Mouse (Mus musculus): Measurements from ENCODE around the gene Spocd1. TPM values are rescaled to one million over a fixed set of nuclear protein-coding genes. Genes with fewer than 3 reads are reported as not detected.
"Not testable (repeated sequence)": the region's sequence is repeated elsewhere in the genome, so short reads cannot be mapped to it uniquely, and the experiment has no call there.

Gene Spocd1
- total RNA-seq (2015; ENCODE audit: low replicate concordance) (0.36 TPM in 1 of 2 replicates, not detected in the other), total RNA-seq (2017; ENCODE audit: low replicate concordance) (not detected in 2 replicates)

- no peak for ATAC-seq (replicated peaks; ENCODE audit: low FRiP score, poor library complexity, severe bottlenecking)
Measured at GRCm38 (mm10) chr4:129928949-129929348, at the start of gene Spocd1. Gene Spocd1, plus strand, starts transcription at chr4:129929249.

DNA sequence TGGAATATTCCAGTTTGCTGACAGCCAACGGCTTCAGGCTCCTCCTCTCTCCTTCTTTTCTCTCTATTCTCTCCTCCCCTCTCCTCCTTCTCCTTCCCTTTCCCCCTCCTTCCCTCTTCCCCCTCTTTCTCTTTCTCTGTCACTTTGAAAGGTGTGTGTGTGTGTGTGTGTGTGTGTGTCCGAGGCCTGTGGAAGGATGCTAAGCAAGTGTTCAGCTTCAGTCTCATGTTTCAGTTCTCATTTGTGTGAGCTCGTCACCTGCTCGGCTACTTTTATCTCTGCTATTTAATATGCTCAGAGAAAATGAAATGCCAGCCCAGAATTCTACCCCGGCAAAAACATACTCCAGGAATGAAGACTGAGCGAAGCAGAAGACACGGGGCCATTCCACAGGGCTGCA lies 48.4 kb upstream of the Spocd1 start:
- ATAC-seq (replicated peaks; ENCODE audit: low FRiP score, poor library complexity, severe bottlenecking) = no peak

- ATAC-seq (replicated peaks; ENCODE audit: low FRiP score, poor library complexity, severe bottlenecking) = no peak
Measured at GRCm38 (mm10) chr4:129881661-129882060, 47.4 kb upstream of the Spocd1 start.

GRCm38 (mm10) chr4:129882555-129883293 lies 46.3 kb upstream of the Spocd1 start:
- ATAC-seq (replicated peaks; ENCODE audit: low FRiP score, poor library complexity, severe bottlenecking) = no peak

- 0 out of 2 replicates have a peak, but pooled peaks have one; percentile 39 for ATAC-seq (replicated peaks; ENCODE audit: low FRiP score, poor library complexity, severe bottlenecking)
Measured at GRCm38 (mm10) chr4:129884041-129884930, 44.8 kb upstream of the Spocd1 start.

- no peak for ATAC-seq (replicated peaks; ENCODE audit: low FRiP score, poor library complexity, severe bottlenecking)
Measured at GRCm38 (mm10) chr4:129889661-129890060, 39.4 kb upstream of the Spocd1 start.

DNA sequence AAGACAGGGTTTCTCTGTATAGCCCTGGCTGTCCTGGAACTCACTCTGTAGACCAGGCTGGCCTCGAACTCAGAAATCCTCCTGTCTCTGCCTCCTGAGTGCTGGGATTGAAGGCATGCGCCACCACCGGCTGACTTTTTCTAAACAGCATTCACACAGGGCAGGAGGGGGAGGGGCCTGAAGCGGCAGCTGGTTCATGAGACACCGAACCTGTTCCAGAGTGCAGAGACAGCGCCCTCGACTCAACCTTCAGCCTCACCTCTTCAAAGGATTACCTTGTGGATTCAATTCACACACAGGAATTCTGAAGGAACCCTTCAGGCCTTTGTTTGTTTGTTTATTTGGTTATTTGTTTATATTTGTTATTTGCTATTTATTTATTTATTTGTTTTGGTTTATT lies 39.0 kb upstream of the Spocd1 start:
- ATAC-seq (replicated peaks; ENCODE audit: low FRiP score, poor library complexity, severe bottlenecking) = no peak

DNA sequence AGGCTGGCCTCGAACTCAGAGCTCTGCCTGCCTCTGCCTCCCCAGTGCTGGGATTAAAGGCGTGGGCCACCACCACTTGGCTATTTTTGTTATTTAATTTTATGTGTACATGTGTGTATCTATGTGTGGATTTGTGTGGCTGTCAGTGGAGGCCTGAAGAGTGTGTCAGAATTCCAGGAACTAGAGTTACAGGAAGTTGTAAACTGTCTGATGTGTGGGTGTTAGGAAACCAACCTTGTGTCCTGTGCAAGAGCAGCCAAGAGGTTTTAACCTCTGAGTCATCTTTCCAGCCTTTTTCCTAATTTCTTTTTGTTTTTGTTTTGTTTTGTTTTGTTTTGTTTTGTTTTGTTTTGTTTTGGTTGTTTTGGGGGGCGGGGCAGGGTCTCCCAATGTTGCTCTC lies 34.2 kb upstream of the Spocd1 start:
- ATAC-seq (replicated peaks; ENCODE audit: low FRiP score, poor library complexity, severe bottlenecking) = no peak

- ATAC-seq (replicated peaks; ENCODE audit: low FRiP score, poor library complexity, severe bottlenecking) = not testable (repeated sequence)
Measured at GRCm38 (mm10) chr4:129898815-129899214, 30.2 kb upstream of the Spocd1 start.

DNA sequence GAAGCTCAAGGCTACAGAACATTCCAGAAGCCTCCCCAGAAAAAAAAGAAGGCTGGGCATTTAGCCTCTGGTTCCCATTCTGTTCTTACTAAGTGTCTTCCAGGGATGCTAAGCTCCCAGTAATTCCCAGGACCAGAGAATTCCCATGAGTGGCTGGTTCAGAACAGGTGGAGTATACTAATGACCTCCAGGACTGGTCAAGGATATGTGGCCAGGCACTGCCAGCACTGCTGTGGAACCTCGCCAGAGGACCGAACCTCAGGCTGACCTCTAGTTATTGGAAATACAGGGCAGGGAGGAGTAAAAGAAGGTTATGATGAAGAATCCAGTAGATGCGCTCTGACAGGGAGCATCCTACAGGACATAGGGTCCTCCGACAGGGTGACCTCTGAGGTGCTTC lies 26.7 kb upstream of the Spocd1 start:
- ATAC-seq (replicated peaks; ENCODE audit: low FRiP score, poor library complexity, severe bottlenecking) = 0 out of 2 replicates have a peak, but pooled peaks have one; percentile 28

GRCm38 (mm10) chr4:129903577-129903976 lies 25.5 kb upstream of the Spocd1 start:
- no peak for ATAC-seq (replicated peaks; ENCODE audit: low FRiP score, poor library complexity, severe bottlenecking)

- ATAC-seq (replicated peaks; ENCODE audit: low FRiP score, poor library complexity, severe bottlenecking) = no peak
Measured at GRCm38 (mm10) chr4:129905032-129905431, 24.0 kb upstream of the Spocd1 start.

GRCm38 (mm10) chr4:129906016-129906415 lies 23.0 kb upstream of the Spocd1 start:
- ATAC-seq (replicated peaks; ENCODE audit: low FRiP score, poor library complexity, severe bottlenecking) = no peak

DNA sequence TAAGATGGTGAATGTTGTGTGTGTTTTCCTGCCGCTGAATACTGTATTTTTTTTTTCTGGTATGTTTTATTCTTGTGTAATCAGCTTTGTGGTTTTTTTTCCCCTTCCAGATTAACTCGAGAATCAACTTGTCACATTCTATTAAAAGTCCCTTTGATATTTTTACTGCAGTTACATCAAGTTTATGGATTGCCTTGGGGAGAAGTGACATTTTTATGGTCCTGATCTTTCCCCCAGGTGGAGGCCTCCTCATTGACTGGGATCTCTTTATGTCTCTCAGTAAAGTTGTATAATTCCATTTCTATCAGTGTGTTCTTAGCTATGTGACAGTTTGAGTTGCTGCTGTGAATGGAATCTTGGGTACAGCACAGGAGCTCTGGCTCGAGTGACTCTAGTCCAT lies 20.2 kb upstream of the Spocd1 start:
- ATAC-seq (replicated peaks; ENCODE audit: low FRiP score, poor library complexity, severe bottlenecking) = no peak

DNA sequence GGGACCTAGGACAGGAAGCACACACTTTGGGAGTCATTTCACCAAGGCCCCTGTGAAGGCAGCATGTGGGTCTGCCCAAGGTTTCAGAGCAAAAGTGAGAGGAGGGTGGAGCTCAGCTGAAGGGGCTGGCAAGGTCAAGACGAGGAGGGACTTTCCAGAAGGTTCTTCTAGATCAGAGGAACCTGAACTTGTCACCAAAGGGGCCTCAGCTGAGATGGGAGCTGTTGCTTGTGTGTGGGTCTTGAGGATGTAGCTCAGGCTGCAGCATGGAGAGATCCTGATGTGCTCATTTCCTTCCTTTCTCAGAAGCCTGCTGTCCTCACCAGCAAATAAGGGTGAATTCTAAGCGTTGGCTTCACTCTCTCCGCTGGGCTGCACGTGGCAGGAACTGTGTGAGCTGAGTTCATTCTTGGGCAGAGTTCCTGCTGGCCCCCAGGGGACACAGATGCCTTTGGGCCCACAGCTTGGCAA lies 19.8 kb upstream of the Spocd1 start:
- no peak for ATAC-seq (replicated peaks; ENCODE audit: low FRiP score, poor library complexity, severe bottlenecking)

DNA sequence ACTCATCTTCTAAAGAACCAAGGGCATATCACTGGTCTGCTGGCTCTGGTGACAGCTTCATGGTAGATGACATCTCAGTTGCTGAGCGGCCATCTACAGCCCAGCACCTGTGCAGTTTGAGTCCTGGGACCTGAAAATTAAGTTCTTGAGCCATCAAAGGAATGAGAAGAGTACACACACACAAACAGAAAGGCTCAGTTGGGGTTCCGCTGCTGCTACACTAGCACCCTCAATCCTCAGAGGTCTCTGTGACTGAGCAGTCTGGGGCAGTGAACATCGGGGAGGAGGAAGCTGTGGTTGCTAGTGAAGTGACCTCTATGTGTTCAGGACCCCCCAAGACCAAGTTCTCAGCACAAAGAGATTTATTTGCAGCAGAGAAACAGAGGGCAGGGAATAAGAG lies 16.1 kb upstream of the Spocd1 start:
- ATAC-seq (replicated peaks; ENCODE audit: low FRiP score, poor library complexity, severe bottlenecking) = no peak

DNA sequence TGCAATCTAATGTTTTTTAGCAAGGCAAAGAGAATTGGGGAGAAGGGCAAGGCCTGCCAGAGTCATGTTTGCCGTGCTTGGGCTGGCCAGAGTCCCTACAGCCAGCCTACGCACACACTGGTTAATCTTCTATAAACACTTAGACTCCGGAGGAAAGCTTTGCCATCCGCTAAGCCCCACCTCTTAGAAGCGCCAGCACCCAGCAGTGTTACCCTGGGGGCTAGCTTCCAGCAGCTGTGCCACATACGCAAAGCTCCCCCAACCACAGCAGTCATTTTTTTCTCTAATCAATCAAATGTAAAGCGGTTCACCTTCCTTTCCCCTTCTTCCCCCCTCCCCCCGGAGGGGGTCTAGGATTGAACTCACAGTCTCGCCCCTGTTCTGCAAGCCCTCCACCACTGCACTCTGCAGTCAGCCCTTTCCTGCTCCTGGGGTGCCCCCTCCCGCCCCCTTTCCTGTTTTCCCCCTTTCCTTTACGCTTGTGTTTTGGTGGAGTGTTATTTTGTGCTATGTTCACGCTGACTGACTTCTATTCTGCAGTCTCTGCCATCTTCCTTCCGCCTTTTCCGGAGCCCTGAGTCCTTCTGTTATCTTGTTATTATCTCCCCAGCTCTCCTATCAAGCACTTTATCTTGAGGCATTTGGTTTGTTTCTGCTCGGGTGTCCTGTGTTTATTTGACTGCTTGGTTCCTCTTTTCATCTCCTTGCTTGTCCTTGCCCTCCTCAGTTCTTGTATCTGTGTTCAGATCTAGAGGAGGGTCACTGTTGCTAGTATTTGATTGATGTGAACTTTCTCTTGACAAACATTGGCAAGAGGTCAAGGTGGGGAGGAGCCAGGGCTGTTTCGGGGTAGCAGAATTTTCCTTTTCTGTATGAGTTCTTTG lies 15.0 kb upstream of the Spocd1 start:
- ATAC-seq (replicated peaks; ENCODE audit: low FRiP score, poor library complexity, severe bottlenecking) = no peak

DNA sequence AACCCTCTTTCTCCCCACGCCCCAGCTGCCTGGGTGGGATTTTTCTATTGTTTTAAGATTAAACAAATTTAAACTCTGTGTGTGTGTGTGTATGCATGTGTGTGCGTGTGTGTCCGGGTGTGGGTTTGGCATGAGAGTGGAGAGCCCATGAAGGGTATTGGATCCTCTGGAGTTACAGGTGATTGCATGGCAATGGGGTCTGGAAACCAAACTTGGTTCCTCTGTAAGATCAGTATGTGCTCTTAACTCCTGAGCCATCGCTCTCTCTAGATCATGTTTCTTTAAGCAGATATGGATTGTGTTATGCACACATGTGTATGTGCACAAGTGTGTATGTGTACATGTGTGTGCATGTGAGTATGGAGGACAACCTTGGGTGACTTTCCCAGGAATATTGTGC lies 14.4 kb upstream of the Spocd1 start:
- ATAC-seq (replicated peaks; ENCODE audit: low FRiP score, poor library complexity, severe bottlenecking) = no peak

- ATAC-seq (replicated peaks; ENCODE audit: low FRiP score, poor library complexity, severe bottlenecking) = no peak
Measured at GRCm38 (mm10) chr4:129915349-129915988, 13.6 kb upstream of the Spocd1 start.
